Mouse (Mus musculus) small intestine, adult 2 months (tissue): ENCODE data around the gene Gm867.

ENCODE experiments used
- CTCF ChIP-seq: fragments of 200-500 bp; IDR thresholded peaks from 2 replicates; pipeline ENCODE4 v1.5.1; 2012; ENCODE audit warnings: low read depth, mild to moderate bottlenecking, control low read depth, inconsistent platforms, low read length, moderate library complexity, mixed read lengths; ENCODE audit not compliant: insufficient replicate concordance, insufficient read length; ENCODE audit errors: extremely low read depth
- POLR2A ChIP-seq: fragments of 200-500 bp; IDR thresholded peaks from 2 replicates; pipeline ENCODE4 v1.6.1; 2012; ENCODE audit warnings: low read depth, mild to moderate bottlenecking, control low read depth, inconsistent platforms, low read length, moderate library complexity

- no peak for TF ChIP-seq POLR2A
- TF ChIP-seq CTCF = no peak
These were observed 38.3 kb upstream of the Gm867 start for GRCm38 (mm10) chr10:75978835-75979157.
